Mouse (Mus musculus): ENCODE measurements at regions not wholly inside any gene's neighbourhood (a gene's known extent, or its start where the extent isn't known, plus 50 kb on each side); places are given as distances from the start of the nearest gene placed in this dataset.

DNA sequence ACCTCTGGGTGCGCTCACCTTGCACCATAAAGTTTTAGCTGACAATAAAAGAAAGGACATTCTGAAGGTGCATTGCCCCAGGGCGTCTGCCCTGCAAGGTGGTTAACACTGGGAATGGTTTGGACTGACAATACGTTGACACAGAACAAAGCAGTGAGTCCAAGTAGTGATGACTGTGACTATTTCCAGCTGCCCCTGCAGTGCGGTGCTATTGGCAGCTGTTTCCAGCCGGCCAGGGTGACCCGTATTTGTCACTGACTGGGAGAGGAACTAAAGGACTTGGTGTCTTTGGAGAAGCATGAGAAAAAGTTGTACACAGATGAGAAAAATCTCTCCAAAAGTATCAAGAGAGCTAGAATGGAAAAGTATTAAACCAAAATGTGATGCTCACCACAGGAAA is 52.0 kb upstream of the Vtcn1 start:
- peak; percentile 26 for DNase-seq

DNA sequence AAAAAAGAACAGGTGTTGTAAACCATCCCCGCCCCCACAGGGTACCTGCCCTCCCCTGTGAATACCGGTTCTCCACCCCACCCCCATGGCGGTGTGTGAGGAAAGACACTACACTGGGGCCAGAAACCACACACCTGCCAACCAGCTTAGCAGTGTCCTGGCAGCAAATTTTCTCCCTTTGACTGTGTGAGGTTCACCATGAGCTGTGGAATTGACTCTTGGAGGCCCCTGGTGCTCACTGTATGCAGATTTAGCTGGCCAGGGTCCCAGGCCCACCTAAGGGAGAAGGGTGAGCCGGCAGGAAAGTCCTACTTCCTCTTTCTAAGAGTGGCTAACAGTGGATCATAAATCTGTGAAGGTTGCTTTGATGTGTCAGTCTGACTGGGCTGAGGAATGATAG is 53.9 kb upstream of the Vtcn1 start:
- DNase-seq = no peak

DNA sequence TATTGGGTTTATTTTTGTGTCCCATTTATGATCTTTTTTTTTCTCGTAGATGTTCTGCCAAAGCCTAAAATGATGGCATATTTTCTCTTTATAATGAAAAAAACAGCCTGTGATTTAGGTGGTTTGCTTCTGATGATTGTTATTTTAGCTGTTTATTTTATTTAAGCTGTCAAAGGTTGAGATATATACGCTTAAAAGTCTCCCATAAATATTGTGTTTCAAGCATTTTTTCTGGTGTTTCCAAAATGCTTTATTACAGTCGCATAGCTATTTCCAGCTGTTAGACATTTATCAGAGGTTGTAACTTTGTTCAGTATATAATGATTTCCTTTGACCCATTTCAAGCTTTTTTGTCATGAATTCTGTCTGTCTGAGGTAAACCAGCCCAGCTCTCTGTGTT is 54.4 kb upstream of the Vtcn1 start:
- no peak for DNase-seq

DNA sequence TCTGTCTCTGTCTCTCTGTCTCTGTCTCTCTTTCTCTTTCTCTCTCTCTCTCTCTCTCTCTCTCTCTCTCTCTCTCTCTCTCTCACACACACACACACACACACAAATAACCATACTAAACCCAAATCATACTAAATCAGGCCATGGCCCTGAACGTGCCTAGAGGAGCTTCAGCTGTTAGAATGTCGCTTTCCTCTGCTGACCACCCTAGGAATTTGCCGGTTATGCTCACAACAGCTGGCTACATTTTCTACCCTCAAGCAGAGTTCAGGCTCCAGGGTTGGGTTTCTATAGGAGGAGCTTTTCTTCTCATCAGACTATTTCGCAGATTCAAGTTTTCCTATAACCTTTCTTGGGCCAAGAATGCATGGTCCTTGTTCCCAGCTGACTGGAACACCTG is 56.1 kb upstream of the Vtcn1 start:
- DNase-seq = no peak

DNA sequence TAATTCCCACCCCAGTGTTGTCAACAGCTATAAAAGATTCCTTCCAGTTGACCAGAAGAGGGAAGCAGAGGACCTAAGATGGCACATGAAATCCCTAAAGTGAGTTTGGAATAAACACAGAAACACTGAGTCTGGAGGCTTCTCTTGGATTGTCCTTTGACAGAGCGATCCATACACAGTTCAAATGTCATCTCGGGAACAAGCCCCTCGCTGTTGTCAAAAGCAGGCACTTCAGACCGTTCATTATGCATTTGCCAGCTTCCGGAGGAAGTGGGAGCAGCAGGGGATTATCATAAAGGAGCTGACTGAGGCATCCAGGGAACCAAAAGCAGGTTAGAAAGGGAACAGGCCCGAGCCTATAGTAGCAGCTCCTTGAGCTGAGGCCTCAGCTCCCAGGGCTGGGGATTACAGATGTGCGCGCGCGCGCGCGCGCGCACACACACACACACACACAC is 57.1 kb upstream of the Vtcn1 start:
- peak; percentile 5 for DNase-seq

DNA sequence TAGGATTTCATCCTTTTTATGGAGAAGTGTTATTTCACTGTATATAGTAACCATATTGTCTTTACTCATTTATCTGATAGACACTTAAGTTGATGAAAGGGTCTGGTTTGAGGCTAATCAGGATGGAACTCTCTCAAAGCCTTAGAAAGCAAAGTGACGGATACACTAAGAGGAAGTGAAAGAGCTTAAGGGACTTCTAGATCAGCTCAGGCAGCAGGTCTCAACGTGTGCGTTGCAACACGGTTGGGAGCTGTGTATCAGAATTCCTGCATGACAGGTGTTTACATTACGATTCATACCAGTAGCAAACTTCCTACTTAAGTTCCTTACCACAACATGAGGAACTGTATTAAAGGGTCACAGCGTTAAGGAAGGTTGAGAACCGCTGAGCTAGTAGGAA is 59.9 kb upstream of the Vtcn1 start:
- DNase-seq = no peak

DNA sequence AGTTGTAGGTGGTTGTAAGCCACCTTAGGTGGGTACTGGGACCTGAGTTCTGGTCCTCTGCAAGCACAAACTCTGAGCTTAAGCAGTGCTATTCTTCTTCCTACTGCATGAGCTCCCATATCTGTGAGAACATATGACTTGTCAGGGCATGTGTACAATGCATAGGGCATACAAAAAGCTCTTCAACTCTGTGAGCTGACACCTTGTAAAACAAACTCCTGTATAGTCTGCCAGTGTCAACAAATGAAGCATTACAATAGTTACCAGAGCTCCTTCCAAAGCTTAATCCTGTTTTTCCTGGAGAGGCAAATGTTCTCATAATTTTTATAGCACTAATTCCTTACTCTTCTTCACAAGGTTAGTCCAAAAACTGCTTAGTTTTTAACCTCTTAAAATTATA is 62.4 kb upstream of the Vtcn1 start:
- no peak for DNase-seq

DNA sequence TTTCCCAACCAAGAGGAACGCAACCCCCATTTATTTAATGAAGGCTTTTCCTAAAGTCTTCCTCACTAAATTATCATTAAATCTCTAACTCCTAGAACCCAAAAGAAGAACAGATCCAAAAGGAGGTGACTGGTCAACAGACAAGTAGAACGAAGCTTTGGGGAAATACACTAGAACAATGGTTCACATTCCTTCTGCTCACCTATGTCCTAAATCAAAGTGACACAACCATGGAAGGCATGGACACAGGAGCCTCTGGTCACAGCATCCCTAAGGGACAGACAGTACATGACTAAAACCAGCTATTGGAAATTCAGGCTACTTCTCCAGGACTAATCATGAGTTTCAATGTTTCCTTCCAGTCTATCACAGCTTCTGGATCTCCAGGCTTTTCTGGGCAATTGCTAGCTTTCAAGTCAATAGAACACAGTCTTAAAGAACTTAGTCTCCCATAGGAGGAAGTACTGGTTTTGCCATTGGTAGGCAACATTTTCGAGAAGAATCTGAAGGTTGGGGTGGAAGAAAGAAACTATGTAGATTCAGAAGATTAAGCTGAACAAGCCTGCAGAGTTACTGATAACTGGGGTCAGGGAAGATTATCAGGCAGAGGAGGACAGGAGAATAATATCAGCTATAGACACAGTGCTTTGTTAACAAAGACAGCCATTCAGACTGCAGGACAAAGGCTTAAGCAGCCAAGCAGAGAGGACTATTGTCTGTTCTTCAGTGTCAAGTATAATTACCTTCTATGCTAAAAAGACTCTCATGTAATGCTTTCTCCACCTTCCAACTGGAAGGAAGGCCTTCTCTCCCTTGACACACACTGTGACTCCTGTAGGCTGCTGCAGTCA is 65.9 kb upstream of the Vtcn1 start:
- no peak for DNase-seq

DNA sequence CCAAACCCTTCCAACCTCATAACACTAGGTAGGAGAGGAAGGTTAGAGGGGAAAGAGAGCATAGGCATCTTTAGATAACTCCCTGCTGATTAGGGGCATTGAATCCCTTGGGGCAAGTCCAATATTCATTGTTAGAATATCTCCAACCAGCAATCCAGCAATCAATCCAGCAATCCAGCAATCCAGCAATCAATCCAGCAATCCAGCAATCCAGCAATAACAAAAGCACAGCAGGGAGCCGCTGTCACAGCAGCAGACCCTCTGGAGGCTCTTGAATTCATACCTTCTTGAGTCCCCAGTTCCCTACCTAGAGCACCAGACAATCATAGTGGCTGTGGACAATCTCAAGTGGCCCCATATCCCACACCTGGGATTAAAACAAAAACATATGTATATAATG is 69.4 kb upstream of the Man1a2 start:
- DNase-seq = no peak

DNA sequence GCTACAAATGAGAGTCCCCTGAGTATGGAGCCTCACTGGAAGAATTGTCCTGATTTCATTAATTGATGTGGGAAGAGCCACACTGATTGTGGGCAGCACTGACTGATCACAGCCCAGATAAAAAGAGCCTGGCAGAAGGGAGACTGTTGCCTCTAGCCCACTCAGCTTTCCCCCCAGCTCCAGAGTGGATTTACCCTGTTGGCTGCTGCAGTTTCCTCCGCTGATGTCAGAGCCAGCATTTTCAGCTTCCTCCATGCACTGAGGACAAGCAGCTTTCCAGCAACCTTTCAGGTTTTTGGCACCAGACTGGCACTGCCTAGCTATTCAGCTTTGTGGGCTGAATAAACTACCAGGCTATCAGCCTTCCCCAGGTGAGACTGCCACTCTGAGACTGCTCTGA is 65.9 kb upstream of the Man1a2 start:
- no peak for DNase-seq

DNA sequence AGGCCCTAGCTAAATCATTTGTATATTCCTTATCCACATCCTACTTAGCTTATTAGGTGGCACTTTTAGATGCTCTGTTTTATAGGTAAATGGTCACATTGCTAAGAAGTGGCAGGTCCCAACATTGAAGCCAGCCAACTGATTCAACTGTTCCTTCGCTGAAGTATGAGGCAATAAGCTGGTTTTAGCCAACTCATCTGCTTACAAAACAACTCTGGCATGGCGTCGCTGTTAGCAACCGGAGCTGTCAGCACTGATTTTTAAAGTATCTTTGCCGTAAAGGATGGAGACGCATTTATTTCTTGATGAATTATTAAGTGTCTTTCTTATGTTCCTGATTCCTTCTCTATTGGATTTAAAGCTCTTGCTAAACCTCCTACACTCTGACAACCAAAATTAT is 63.4 kb upstream of the Man1a2 start:
- DNase-seq = no peak

DNA sequence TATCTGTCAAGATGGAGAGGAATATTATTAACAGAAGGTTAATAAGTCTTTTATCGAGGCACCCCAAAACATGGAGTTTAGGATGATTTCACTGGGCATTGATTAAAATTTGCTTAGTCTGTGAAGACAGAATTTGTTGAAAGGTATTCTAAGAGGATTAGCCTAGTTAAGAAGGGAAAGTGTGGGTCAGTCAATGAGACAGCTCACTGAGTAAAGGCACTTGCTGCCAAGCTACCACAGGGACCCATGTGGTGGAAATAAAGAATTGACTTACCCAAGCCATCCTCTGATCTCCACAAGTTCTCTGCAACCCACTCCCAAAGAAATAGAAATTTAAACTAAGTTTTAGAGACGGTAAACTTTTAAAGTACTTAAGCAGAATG is 63.0 kb upstream of the Man1a2 start:
- no peak for DNase-seq

DNA sequence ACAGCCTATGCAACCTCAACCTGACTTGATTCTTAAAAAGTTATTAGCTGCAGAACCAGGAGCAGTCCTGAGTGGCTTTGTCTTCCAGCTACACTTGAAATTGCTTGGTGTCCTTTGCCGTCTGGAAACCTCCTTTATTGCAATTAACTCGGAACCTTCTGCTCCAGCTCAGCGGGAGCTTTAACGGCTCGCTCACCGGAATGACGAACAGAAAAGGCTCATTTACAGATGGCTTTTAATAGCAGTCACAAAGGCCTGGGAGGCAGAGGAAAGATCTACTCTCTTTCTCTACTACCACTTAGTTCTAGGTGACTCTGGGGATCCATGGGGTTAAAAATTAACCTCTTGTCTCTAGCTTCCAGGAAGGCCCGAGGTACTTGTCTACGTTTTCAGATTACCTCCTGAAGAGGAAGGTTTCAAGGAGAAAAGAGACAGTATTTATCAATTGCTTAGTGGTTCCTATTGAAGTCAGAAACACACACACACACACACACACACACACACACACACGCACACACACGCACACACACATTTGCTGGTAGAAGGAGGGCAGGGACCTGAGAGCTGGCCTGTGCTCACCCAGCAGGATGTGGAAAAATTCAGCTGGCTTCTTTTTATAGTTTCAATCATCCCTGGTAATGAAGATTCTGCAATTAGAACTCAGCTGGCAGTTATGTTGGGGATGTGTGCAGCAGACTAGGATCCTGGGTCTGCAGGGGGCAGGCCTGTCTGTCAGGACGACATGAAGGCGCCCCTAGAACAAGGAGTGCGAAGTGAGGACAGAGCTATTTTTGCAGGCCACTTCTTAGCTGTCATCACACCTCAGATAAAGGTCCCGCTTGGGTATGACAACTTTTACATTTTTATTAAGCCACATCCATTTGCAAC is 62.4 kb upstream of the Man1a2 start:
- no peak for DNase-seq

DNA sequence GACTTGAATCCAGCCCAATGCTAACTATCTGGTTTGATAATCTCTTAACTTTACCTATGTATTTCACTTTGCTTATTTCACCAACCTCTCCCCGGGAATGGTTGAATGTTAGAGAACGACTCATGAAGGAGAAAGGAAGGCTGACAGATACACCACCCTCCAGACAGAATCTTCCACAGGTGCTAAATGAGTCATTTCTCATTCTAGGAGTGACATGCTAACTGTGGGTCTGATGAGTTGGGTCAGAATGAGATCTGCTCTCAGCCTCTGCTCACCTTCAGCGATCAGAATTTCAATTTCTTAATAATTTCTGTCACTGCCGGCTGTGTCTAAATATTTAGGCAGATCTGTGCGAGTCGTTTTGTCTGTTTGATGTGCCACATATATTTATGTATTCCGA is 52.4 kb upstream of the Man1a2 start:
- no peak for DNase-seq

DNA sequence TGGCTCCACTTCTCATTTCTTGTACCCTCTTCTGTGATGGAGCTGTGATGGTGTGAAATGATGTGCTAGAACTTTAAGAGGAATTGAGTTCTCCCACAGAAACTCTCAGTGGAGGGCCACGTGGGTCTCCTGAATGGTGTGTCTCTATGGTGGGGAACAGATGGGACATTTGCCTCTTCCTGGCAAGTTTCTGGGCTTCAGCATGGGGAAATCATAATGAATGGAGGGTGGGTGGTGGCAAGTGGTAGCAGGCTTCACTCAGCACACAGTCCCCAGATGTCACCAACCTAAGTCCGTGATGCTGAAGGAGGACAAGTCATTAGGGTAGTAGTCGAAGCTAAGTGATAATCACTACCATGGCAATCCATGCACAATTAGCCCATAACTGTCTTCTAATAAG is 51.2 kb upstream of the Man1a2 start:
- no peak for DNase-seq

Measured in lung, postnatal 14 days (tissue).